Mouse (Mus musculus): ENCODE results near the gene Amph.

- TF ChIP-seq CTCF (IDR thresholded peaks at IDR 0.05; ENCODE audit: low read depth, low read length) (no peak), POLR2A (IDR thresholded peaks at IDR 0.05; ENCODE audit: extremely low read depth, insufficient read depth, low read length) (no peak)
These were observed 189.9 kb downstream of the Amph start for GRCm38 (mm10) chr13:19137932-19138331.
